Mouse (Mus musculus) layer of hippocampus, adult 9-11 months (tissue): ENCODE measurements at regions not wholly inside any gene's neighbourhood (a gene's known extent, or its start where the extent isn't known, plus 50 kb on each side); places are given as distances from the start of the nearest gene placed in this dataset.

Source experiments
- DNase-seq: peaks from one replicate; pipeline ENCODE4 v3.0.0; 2022

DNA sequence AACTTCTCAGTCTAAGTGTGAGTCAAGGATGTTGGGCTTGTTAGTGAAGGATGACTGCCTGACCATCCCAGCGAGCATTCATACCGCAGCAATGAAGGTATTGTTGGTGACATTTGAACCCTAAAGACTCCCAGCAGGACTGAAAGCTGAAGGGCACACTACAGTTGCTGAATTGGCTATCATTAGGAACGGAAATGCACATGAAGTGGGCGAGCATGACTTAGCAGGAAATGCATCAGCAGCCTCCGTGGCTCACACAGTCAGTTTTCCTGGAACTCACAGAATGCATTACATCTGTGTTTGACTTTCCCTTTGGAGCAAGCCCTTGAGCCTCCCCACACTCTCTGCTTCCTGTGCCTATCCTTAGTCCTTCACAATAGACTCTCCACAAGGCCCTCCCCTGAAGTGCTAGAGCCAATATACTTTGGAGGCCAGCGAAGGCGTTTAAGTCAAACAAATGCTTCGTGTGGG lies 63.9 kb downstream of the Tmco5 start:
- DNase-seq = no peak

- no peak for DNase-seq
Observed at GRCm38 (mm10) chr2:116948538-116948937, 70.0 kb downstream of the Tmco5 start.

DNA sequence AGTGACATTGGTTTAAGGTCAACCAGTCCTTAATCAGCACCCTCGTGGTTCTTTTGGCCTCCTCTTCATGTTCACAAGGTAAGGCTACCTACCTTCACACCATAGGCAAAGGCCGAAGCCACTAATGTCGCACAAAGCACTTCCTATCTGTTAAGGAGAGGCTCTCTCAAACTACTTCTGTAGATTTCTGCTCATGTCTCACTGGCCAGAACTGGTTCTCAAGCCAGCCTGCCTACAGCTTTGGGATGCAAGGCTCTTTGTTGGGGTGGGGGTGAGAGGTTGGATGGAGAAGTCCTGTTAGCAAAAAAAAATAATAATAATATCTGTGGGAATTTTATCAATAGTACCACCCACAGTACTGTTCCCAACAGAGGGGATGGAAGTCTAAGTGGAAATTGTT lies 71.2 kb downstream of the Tmco5 start:
- DNase-seq = no peak

- no peak for DNase-seq
Observed at GRCm38 (mm10) chr2:116950154-116950553, 71.7 kb downstream of the Tmco5 start.

DNA sequence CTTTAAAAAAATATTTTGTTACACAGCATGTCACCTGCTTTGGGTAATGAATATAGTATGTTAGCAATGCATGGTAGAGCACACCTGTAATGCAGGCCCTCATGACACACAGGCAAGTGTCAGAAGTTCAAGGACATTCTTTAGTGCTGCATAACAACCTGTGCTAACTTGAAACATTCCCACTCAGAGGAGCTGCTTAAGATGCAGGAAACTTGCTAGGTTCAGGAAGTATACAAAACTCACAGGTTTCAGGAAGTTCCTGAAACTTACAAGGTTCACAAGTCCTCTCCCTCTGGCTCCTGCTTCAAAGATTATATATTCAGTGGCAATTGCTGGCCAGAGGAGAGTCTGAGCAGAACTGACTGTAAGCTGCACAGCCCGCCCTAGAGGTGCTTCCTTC lies 73.0 kb downstream of the Tmco5 start:
- no peak for DNase-seq

DNA sequence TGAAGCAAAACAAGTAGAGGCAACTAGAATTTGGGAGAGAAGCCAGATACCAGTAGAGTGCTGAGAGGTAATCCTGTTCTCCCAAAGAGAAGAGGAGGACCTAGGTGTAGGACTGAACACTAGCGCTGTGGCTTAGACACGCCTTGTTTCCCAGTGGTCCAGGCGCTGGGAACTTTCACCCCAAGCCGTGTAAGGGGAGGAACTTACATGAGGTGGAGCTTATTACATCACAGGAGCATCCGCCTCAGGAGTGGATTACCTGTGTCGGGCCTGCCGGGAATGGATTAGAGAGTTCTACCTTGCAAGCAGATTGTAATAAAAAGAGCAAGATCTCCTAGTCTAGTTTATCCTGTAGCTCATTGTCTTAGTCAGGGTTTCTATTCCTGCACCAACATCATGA lies 75.8 kb downstream of the Tmco5 start:
- DNase-seq = no peak

DNA sequence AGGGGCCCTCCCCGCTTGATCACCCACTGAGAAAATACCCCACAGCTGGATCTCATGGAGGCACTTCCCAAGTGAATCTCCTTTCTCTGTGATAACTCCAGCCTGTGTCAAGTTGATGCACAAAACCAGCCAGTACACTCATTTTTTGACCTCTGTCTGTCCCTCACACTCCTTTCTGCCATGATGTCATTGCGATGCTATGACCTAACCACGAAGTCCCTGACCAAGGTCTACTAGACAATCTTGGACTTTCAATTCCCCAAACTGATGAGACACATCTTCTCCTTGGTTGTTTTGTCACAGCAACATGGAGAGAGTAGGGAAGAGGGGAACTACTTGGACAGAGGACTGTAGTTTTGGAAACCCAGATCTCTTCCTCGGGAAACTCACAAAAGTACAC lies 76.4 kb downstream of the Tmco5 start:
- DNase-seq = no peak

DNA sequence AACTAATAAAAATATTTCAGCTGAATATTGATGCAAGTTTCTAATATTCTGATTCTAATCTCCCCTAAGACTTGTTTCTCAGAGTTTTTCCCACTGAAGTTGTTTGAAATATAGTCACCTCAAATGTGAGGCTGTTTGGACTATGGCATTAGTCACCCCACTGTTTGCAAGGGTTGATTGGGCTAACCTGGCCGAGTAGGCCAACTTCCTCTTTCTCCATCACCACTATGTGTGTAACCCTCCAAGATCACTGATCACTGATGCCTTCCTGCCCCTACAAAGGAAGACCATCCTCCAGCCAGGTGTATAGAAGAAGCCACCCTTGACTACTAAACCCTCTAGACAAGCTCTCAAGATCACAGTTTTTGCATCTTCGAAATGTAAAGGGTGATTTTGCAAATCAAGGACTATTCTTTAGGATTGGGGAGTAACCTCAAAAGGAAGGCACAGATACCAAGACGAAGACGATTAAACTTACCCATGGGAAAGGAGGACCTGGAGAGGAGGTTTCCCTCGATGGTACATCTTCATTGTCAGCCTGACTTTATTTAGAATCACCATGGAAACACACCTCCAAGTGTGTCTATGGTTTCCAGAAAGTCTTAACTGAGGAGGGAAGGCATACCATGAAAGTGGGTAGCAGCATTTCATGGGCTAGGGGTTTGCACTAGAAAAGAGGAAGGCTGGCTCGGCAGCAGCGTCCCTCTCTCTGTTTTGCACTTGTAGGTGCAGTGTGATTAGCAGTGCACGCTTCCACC lies 84.8 kb downstream of the Tmco5 start:
- DNase-seq = no peak

DNA sequence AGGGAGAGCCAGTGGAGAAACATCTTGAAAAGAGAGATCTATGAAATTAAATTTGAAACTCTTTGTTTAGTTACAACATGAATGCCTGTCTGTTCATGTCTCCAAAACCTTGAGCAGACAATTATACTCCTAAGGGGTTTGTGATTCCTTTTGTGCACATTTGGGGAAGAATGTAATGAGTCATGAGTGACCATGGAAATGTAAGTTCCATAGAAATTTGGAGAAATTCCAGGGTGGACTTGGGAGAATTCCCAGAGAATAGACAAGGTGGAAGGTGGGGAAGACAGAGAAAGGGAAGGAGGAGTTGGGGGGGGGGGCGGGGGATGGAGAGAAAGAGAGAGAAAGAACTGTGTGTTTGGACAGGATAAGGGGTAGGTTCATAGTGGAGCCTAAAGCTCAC lies 87.8 kb downstream of the Tmco5 start:
- no peak for DNase-seq

DNA sequence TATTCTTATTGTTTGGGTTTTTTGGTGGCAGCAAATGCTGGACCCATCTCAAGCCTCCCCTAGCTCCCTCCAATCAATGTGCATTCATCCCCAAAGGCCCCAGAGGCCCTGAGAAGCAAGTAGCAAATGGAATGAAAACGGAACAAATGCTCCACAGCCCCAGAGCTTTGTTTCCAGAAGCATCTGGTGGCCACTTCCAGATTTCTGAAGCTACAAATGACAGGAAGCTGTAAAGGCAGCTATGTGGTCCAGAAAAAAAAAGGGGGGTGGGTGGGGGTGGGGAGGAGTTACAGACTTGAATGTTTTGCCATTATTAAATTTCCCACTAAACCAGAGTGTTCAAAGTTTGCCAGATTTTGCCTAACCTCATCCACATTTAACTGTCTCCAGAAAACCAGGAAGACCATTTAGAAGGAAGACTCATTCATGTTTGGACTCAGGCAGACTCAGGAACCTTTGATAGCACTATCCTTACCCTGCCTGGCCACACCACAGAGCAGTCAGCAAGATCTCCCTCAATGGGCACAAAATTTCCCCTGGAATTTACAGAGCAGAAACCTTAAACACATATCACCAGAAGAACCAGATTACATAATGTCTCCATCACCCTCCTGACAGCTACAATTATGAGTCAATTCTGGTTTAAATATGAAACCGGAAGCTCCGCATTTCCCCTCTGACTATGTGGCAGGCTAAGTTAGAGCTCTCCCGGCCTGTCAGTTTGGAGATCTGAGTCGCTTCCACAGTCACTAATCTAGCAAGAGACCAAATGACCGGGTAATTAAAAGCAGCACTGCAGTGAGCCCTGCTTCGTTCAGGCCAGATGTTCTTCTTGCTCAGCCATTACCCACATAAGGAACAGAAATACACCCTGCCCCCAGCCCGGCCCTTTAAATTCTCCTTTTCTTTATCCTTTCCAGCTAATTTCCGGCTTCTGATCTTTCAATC lies 93.4 kb downstream of the Tmco5 start:
- no peak for DNase-seq

DNA sequence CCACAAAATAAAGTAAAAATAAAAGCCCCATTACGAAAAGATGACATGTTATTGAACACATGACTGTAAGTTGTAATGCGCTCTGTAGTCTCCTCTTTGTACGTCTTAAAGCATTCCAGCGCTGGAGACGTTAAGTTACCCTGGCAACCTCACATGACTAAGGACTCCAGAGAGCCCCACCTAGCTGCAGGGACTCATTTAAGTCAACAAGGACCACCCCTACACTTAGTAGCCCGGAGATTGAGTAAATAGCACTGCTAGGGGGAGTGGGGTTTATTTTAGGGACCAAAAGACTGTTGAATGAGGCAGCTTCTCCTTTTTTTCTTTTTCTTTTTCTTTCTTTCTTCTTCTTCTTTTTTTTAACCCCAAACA lies 94.1 kb downstream of the Tmco5 start:
- peak; percentile 24 for DNase-seq

- no peak for DNase-seq
Observed at GRCm38 (mm10) chr2:116973441-116973840, 95.0 kb downstream of the Tmco5 start.

DNA sequence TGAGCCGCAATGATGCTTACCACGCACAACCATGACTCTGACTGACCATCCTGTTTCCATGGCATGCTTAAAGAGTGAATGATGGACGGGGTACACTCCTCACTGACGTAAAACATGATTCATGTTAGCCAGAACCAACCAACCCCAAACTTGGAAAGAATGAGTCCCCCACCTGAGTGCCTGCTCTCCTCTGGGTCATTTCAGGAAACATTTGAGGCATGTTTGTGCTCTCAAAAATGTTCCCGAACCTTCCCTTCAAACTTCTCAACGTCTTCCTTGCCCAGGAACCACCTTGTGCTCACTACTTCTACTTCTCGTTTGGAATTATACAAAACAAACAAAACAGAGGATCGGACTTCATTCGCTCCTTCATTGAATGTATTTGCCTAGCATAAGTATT lies 95.7 kb downstream of the Tmco5 start:
- DNase-seq = no peak

- no peak for DNase-seq
Observed at GRCm38 (mm10) chr2:116974569-116975060, 96.1 kb downstream of the Tmco5 start.

GRCm38 (mm10) chr2:116975091-116975600 lies 96.7 kb downstream of the Tmco5 start:
- DNase-seq = no peak

DNA sequence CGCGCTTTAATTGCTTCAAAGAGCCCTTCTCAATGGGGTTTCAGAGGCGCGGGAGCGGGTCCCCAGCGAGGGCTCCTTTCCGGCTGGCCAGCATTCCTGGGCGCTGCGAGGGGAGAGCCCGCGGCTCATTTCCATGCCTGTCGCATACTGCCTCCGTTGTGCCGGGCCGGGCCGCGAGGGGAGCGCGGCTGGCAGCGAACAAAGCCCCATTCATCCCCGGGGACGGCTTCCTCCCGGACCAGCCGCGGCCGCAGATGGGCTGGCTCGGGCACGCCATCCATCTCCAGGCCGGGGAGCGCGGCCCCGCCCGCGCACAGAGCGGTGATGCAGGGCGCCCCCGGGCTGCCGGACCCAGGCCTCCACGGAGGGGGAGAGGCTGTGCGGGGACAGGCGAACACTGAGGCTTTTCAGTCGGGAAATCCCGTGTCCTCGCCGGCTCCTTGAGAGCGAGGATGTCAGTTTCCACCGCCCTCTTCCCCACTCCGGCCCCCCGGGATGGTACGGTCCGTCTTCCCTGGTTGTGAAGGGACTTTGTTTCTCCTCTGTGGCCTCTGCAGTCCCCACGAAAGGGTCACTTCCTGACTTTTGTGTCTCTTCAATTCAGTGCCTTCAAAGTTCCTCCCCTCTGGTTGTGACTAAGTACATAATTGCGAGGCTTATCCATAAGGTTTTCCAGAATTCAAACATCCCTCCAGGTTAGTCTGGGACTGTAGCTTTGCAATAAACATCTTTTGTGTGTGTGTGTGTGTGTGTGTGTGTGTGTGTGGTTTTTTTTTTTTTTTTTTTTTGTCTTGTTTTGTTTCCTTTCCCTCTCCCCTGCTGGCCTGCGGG lies 97.3 kb downstream of the Tmco5 start:
- peak; percentile 94 for DNase-seq

GRCm38 (mm10) chr2:116976432-116976750 lies 97.9 kb downstream of the Tmco5 start:
- DNase-seq = no peak

DNA sequence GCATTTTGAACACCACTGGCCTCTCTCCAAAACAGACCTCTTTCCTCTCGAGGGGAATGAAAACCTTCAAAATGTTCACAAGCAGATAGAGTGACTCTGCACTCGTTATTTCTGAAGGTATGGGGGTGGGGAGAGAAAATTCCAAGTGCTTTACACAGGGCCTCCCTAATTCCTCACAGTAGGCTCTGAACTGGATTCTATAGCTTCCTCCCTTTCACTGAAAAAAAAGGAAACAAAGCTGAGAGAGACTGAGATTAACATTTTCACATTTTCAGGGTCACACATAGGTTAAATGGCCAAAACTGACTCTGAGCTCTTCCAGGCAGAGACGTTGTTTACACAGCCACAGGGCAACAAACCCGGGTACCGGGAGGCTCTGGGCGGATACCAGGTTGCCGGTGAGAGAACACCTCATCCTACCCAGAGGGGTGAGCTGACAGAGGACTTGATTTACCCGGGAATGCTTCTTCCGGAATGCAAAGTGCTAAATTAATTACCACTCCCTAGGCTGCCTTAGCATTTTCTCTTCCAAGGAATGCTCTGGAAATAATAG lies 98.5 kb downstream of the Tmco5 start:
- no peak for DNase-seq

DNA sequence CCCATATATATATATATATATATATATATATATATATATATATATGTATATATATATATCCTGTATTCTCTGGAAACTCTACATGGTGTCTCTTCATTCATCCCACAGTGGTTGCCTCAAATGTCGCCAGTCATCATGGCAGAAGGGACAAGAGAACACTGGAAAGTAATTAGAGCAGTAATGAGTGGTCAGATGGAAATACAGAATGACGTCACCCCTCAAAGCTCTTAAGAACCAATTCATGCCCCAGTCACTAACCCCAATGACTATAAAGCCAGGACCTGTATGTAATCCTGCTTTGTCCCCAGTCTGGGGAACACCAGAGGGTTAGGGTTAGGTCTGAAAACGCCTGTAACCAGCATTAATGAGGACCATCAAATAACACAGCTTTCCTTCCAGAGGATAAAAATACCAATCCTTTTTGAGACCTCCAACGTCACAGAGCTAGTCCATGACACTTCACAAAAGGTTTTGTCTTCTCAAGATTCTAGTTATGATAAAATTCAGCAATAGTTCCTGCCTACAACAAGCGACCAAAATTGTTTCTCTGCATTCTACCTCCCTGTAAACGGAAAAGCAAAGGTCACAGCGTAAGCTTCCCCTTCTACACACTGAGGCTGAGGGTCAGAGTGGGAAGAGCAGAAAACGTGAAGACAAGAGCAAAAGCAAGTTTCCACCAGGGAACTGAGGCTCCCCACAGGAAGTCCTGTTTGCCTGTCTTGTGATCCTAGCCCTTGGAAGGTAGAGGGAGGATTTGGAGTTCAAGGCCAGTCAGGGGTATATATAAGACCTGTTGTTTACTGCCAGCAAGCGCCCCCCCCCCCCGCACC lies 99.5 kb downstream of the Tmco5 start:
- DNase-seq = no peak

DNA sequence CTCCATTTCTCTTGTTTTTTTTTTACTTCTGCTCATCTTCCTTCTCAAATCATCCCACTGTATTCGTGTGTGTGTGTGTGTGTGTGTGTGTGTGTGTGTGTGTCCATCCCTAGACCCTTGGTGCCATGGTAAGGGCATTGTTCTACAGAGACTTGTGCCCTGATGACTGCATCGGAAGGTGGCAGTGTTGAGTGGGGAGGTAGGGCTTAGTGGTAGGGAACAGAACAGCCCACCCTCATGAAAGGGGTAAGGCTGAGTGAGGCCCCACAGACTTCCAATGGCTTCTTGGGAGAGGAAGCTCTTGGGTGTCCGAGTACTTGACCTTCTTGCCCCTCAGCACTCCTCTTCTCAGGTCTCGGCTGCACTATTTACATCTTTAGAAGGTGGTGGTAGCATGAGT lies 100.3 kb downstream of the Tmco5 start:
- no peak for DNase-seq

DNA sequence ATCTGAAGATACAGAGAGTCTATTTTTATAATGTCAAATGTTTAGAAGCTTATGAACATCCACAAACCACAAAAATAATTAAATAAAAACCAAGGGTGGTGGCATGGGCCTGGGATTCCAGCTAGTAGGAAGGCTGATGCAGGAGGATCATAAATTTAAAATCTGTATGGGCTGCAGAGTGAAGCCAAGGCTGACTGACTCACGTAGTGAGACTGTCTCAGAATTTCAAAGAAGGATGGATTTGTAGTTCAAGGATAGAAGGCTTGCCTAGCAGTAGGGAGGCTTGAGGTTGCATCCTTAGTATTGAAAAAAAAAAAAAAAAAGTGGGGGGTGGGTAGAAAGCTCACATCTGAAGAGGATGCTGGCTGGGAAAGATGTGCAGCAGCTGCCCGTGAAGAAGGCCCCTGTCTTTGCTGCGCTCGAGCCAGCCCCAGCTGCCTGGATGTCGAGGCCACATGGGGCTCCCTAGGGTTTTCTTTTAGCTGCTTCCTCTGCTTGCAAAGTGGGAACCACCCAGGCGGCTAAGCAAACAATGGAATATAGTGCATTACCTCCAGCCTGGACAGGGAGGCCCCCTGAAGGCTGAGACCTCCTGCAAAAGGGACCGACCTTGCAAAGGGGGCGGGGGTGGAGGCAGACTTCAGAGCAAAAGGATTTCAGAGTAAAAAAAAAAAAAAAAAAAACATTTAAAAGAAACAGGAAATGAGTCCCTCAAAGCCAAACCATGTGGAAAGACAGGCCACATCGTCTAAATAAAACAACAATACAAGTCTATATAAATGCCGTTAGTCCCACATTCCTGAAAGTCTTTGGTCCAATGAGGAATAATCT lies 101.3 kb downstream of the Tmco5 start:
- peak; percentile 27 for DNase-seq
